Mouse (Mus musculus) urinary bladder, postnatal 36 days (tissue): ENCODE results near the gene Ift27.

Experiments used
- DNase-seq, 2 experiments: peaks; one replicate each; pipeline ENCODE4 v3.0.0; 2022; ENCODE audit warnings: low spot score in 2 of 2, mixed read lengths in 1 of 2

The Ift27 gene

DNA sequence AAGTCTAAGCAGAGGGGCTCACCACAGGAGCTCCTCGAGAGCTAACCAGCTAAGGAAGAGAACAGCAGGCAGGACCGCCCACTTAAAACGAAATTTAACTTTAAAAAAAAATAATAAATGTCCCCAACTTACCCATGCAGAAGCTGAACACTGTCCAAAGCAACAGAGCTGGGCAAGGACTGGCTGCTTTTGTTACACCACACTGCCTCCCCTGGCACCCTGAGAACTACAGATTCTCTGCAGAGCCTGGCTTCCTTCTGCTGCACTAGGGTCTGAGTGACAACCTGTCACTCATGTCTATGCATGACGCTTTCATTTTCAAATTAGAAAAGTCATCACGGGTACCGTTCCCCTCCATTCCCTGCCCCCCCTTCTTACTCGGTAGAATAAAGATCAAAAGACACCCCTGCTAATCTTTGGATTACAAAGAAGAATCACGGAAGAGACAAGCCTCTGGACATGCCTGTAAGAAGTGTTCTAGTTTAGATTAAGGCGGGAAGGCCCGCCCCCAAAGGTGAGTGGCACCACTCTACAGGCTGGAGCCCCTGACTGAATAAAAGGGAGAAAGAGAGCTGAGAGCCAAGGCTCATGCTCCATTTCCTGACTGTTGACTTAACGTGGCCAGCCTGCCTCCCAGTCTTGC is 1.5 kb downstream of the Ift27 start:
- no peak for DNase-seq

GRCm38 (mm10) chr15:78171651-78172050 is 2.3 kb downstream of the Ift27 start:
- DNase-seq: no peak

DNA sequence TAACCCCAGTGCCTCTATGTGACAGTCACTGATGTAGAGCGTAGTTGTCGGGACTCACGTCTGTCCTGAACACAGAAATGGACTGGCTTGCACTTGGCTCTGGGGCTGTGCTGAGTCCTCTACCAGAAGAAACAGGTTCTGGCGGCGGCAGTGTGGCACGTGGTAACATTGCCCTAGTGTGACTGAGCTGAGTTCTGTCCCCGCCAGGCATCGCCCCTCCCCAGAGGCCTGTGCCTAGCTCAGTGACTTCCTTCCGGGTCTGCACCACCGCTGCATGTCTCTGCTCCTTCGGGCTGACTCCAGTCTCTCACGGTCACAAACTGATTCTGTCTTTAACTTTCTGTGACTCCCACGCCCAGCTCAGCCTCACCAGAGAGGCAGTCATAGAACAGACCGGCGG is 3.2 kb downstream of the Ift27 start:
- DNase-seq: no peak

DNA sequence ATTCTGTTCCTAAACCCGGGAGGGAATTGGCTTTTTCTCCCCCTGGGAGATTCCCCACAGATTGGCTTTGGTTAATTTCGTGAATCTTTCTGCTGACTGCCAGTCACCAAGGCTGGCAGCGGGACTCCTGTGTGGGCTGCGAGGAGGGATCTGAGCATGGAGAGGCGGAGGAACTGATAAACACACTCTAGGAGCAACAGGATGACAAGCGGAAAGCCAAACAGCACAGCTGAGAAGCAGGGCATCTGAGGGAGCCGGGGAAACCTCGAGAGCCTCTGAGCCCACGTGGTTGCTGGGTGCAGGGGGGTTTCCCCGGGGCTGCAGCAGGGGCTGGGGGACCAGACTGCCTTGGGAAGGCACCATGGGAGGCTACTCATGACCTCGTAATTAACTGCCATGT is 4.3 kb downstream of the Ift27 start:
- DNase-seq: no peak

GRCm38 (mm10) chr15:78165292-78165691 is 8.6 kb downstream of the Ift27 start:
- DNase-seq: no peak

- DNase-seq: no peak
Observed at GRCm38 (mm10) chr15:78164466-78164865, 9.4 kb downstream of the Ift27 start.

GRCm38 (mm10) chr15:78161946-78162345 is 12.0 kb downstream of the Ift27 start:
- DNase-seq: no peak

DNA sequence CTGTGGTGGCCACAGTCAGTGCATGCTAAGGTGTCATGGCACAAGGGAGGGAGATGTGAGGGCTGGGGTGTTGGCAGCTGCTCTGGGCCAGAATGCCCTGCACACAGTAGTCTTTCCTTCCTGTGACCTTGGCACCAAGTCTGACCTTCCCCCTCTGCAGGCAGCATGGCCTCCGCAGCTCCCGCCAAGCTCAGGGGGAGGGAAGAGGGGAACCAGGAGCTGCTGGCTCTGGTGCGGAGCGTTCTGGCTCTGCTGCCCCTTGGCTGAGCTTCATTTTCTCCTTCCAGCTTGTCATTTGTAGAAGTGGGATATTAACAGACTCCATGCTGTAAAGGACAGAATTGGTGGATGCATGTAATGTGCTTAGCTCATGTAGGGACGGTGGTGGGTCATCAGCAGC is 15.6 kb downstream of the Ift27 start:
- DNase-seq: no peak

DNA sequence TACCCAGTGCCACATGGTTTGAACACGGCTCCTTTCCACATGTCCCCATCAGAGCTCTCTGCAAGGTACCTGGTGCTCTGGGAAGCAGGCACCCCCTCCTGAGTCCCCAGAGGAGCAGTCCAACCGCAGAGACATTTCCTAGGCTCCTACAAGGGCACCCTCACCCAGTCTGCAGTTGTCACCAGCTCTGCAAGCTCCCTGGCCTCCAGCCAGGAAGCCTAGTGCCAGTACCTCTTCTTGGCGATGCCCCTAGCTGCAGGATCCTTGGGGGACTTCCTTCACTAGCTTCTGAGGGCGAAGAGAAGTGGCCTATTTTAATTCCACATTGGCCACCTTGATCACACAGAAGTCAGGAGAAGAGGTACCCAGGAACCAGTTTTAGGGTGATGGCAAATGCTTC is 16.1 kb downstream of the Ift27 start:
- DNase-seq: no peak

- no peak for DNase-seq
Observed at GRCm38 (mm10) chr15:78157330-78157729, 16.6 kb downstream of the Ift27 start.

- no peak for DNase-seq
Observed at GRCm38 (mm10) chr15:78155421-78155820, 18.5 kb downstream of the Ift27 start.

DNA sequence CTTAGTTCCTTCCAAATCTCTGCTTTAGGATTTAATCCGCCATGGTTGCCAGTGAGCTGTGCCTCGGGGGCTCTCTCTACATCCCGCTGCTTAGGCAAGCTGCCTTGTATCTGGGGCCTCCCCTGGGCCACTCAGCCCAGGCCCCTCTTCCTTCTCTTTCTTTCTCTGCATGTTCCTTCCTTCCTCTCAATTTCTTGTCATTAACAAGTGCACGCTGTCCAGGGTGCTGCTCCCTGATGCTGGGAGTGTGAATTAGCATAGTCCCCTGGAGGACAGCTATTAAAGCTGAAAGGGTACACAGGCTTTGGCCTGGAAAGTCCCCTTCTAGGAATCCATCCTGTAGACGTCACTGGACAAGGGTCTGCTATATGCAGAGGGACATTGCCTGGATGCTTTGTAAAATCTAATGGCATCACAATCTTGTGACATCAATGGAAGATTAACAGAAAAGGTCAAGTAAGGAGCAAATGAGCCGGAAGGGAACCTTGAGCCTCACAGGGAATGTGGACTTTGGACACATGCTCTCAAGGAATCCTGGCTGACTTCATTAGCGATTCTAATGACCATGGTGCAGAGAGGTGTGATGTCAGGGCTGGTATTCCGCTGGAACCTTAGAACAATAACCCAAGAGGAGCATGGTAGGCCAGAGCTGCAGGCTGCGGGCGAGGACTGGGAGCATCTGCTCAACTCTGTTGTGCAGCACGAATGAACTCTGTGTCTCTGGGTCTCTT is 20.7 kb downstream of the Ift27 start:
- no peak for DNase-seq

GRCm38 (mm10) chr15:78148565-78148964 is 25.3 kb downstream of the Ift27 start:
- DNase-seq: no peak

DNA sequence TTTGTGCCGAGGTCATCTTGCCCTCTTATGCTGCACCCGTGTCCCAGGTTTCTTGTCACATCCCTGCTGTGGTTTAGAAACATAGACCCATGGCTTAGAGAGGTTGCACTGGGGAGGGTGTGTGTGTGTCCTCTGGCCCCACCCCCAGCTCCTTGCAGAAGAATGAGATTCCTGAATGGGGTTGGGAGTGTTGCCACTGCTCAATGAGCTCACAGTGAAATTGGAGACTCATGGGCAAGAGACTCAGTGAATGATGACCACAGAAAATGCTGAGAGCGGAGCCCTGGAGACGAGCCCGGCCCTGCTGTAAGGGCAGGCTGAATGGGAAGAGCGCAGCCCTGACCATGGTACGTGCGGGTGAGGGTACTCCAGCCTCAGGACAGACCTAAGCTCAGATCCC is 33.7 kb downstream of the Ift27 start:
- DNase-seq: no peak

DNA sequence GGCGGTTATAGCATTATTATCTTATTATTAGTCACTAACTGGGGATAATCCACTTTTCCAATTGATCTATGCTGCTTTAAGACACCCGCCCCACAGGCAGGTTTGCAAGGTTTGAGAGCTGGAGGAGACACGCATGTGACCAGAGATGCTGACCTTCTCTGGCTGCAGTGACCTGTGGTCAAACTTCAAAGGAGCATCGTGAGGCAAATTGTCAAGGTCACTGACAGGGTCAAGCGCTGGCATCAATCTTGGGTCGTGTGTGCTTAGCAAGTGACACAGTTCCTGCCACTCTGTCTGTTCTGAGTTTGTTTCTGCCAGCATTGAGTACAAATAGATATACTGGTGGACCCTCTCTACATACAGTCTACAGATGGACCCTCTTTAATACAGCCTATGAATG is 39.3 kb downstream of the Ift27 start:
- DNase-seq: no peak

DNA sequence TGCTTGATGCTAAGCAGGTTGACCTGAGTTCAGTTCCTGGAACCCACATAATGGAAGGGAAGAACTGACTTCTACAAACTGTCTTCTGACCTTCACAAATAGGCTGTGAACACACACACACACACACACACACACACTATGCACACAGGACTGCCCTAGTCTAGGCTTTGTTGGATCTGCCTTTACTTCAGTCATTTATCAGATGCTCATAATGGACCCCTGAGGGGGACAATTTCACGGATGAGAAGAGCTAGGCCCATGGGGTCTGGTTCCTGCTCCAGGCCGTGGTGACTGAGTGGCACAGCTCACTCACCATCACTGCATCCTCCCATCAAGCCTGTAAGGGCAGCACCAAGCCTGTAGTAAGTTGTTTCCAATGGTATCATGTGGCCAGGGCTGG is 40.5 kb downstream of the Ift27 start:
- DNase-seq: no peak

- DNase-seq: peak; percentile 96
Observed at GRCm38 (mm10) chr15:78119704-78120103, 54.2 kb downstream of the Ift27 start, which contains the start of gene Cacng2. TSS of gene Cacng2 (minus strand) at chr15:78120028.

- DNase-seq: no peak
Observed at GRCm38 (mm10) chr15:78119248-78119647, 54.7 kb downstream of the Ift27 start.

DNA sequence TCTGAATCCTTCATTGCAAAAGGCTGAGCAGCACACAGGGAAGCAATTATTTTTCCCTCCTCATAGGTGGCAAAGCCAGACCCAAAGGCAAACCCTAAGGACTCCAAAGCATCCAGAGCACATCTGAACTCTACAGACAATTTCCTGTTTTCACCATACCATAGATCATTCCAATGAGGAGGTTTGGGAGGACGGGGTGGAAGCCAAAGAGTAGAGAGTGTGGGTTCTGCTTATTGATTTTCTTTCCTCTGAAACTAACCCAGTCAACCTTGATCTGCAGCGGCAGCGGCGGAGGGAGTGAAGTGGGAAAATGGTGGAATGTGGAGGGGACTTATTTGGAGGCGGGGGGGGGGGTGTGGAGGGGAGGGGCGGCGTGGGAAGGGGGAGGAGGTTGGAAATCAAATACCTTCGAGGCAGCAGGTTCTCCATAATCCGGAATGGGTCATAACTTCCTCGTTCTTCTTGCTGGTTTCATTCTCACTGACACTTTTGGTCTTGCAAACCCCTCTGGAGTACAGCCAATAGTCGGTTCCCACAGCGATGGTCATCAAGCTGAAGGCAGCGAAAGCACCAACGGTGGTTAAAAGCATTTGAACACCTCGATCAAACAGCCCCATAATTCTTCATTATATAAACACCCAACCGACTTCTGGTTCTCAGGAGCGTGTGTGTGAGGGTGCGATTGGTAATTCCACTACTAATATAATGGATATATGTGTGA is 55.5 kb downstream of the Ift27 start:
- DNase-seq: no peak

DNA sequence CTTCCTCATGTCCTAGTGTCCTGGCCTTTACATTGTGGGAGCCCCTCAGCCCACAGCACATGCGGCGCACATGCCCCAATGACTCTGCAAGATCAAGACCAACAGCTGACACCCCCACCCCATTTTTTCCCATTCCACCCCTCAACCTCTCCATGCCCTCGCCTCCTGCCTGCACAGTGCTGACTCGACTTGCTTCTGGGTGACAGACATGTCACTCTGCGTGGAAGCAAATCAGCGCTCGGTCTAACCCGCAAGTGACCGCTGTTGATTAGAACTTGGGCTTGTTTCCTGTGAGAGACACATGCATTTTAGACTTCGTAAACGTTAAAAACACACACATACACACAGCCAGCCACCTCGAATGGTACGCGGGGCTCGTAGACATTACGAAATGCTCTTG is 56.2 kb downstream of the Ift27 start:
- DNase-seq: no peak

DNA sequence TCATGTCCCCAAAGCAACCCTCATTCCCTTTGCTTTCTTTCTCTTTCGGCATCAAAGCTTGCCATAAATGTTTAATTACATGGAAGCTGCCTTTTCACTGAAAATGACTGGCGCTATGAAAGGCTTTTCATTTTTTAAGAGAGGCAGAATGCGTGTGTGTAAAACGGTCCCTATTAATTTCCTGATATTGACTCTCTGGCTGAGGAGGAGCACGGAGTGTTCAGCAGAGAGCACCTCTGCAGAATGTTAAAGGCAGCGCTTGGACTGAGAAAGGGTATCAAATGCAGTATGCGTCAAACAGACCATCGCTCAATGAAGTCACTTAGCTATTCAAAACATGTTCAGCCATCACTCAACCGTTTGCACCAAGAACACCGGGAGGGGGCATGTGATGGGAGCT is 57.0 kb downstream of the Ift27 start:
- no peak for DNase-seq

GRCm38 (mm10) chr15:78116244-78116643 is 57.7 kb downstream of the Ift27 start:
- no peak for DNase-seq
